Mouse (Mus musculus) megakaryocyte, embryonic 14.5 days (primary cell): ENCODE results near the gene Defb15. TPM values are rescaled to one million over a fixed set of nuclear protein-coding genes. Genes with fewer than 3 reads are reported as not detected.
"Not testable (repeated sequence)": the region's sequence is repeated elsewhere in the genome, so short reads cannot be mapped to it uniquely, and the experiment has no call there.

Experiments used
- H3K27me3 ChIP-seq: replicated peaks from 2 replicates; pipeline ENCODE3; 2012; ENCODE audit warnings: inconsistent platforms
- H3K36me3 ChIP-seq: replicated peaks from 2 replicates; pipeline ENCODE3; 2012; ENCODE audit warnings: low read length, inconsistent platforms, mixed read lengths
- H3K4me1 ChIP-seq: 2 replicates; pipeline ENCODE4 v1.6.1; 2012; ENCODE audit warnings: inconsistent platforms
- H3K4me3 ChIP-seq: replicated peaks from 2 replicates; pipeline ENCODE3; 2012; ENCODE audit warnings: moderate library complexity, mild to moderate bottlenecking, inconsistent platforms
- H3K9me3 ChIP-seq: 2 replicates; pipeline ENCODE4 v1.6.1; 2012; ENCODE audit warnings: inconsistent platforms
- FLI1 ChIP-seq: IDR thresholded peaks from 2 replicates; pipeline ENCODE4 v1.6.1; 2012; ENCODE audit warnings: low read length, inconsistent platforms, mixed read lengths
- GATA1 ChIP-seq: IDR thresholded peaks from 3 replicates; pipeline ENCODE4 v1.6.1; 2012; ENCODE audit warnings: mixed read lengths, low read length, inconsistent platforms, borderline replicate concordance
- polyA plus RNA-seq: library from polyadenylated mRNA; stranded (reverse); fragments of >175 nt; gene quantifications from 2 replicates; pipeline ENCODE4 v1.2.3, GENCODE M21; 2012; ENCODE audit warnings: low replicate concordance; ENCODE audit not compliant: insufficient read depth

The Defb15 gene
- polyA plus RNA-seq: not detected in 2 replicates

DNA sequence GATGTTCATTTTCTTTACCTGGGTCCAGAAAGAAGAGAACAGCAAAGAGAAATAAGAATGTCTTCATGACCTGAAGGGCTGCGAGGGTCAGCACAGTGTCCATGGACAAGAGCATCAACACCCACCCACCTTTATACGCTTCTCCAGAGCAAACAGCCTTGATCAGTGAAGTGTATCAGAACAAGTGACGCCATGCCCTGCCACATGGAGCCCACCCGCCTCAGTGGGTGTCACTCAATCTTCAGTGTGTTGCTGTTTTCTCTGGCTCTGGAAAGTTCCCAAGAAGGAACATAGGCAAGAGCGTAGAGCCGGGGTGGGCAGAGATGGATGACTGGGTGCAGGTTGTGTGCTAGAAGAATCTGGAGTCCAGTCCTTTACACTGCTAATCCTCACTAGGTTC, at the start of gene Defb15:
TSS of gene Defb15 (minus strand) at position 101 of the 400 bp plus-strand sequence.
- H3K4me3 ChIP-seq: no peak within 1 kb of the TSS
- TF ChIP-seq FLI1: no peak
- no peak for TF ChIP-seq GATA1
- no peaks in the 10 kb centered on the region for H3K27me3 ChIP-seq
- no peaks in the 10 kb centered on the region for H3K4me1 ChIP-seq
- no peaks in the 10 kb centered on the region for H3K36me3 ChIP-seq
- H3K9me3 ChIP-seq: no peaks in the 10 kb centered on the region

DNA sequence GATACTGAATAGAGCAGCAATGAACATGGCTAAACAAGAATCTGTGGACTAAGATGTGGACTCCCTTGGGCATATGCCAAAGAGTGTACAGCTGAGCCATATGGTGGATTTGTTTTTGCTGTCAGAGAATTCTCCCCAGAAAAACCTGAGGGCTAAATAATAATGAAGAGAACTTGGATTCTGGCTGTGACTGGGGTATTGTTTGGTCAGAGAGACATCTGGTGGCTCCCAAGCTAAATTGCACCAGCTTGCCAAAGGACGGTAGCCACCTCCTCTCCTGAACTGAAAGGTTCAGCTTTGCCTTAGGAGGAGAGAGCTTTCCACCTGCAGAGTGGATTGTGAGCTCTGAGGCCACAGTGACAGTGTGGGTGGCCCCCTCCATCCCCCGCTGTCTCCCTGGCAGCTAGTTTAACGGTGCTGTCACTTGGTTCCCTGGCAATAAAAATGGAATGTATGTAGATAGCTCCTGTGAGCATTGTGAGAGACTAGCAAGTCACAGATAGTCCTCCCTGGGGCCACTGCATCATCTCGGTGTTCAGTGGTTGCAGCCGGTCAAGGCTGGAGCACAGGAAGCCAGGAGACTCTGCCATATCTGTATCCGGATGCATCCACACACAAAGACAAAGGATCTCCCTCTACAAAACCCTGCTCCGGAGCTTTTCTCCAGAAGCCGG, 49.3 kb upstream of the Defb15 start:
- Histone ChIP-seq H3K9me3 (no peaks in the 10 kb centered on the region), H3K4me3 (no peak overlapping the region), H3K36me3 (no peaks in the 10 kb centered on the region), H3K4me1 (no peaks in the 10 kb centered on the region), H3K27me3 (no peaks in the 10 kb centered on the region)
- TF ChIP-seq FLI1: no peak
- no peak for TF ChIP-seq GATA1

DNA sequence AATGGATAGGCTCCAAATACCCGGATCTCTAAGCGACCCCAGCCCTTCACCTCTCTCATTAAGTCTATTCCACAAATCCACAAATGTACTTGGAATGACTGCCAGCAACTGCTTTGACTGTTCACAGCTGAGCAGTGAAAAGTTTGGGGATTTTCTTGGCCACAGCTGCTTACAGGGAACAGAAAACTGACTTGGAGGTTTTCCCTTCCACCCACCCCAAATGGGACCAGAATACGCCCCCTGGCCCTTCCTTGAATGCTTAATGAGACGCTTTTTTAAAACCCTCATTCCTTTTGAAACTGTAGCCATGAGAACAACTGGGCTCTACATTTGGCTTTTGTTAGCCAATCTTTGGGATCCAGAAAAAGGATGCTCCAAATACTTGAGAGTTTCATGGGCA, 45.7 kb upstream of the Defb15 start:
- Histone ChIP-seq H3K36me3 (no peaks in the 10 kb centered on the region), H3K27me3 (no peaks in the 10 kb centered on the region), H3K9me3 (no peaks in the 10 kb centered on the region), H3K4me1 (no peaks in the 10 kb centered on the region), H3K4me3 (no peak overlapping the region)
- no peak for TF ChIP-seq GATA1
- no peak for TF ChIP-seq FLI1

DNA sequence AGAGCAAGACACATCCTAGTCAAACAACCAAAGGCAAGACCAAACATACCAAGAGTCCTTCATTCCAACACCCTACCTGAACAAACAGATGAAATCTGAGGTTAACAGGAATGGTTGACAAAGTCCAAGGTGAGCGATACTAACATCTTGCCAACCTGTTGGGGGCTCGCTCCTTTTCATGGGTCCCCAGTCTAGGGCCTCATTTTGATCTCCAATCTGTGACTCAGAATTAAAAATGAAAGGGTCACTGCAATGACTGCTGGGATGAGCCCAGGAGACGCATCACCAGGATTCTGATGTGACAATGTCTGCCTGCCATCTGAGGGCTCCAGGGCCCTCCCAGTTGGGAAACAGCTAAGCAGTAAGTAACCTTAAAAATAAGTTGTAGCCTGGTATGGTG, 37.0 kb upstream of the Defb15 start, which contains the start of gene Ccdc70:
TSS of gene Ccdc70 (plus strand) at position 301 of the 400 bp plus-strand sequence.
- H3K9me3 ChIP-seq: no peaks in the 10 kb centered on the region
- no peaks in the 10 kb centered on the region for H3K36me3 ChIP-seq
- H3K4me3 ChIP-seq: no peak within 1 kb of the TSS
- H3K4me1 ChIP-seq: no peaks in the 10 kb centered on the region
- TF ChIP-seq GATA1 (no peak), FLI1 (no peak)
- H3K27me3 ChIP-seq: no peaks in the 10 kb centered on the region

DNA sequence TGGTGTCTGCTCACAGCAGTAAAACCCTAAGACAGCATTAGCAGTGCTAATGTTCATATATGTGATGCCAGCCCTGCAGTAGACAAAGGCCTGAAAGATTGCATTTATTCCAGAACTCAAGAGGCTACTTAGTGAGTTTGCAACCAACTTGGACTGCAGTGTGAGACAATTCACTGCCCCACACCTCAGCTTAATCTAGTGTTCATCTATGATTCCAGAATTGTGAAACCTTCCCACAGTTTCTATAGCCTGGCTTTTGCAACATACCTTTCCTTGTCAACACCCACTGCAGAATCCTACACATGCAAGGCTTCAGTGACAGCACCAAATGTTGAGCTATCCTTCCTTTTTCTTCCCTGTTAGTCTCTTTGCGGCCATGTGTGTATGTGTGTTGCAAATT, 34.1 kb upstream of the Defb15 start:
- Histone ChIP-seq H3K27me3 (no peaks in the 10 kb centered on the region), H3K4me3 (no peak overlapping the region), H3K36me3 (no peaks in the 10 kb centered on the region), H3K9me3 (no peaks in the 10 kb centered on the region), H3K4me1 (no peaks in the 10 kb centered on the region)
- TF ChIP-seq GATA1 (no peak), FLI1 (no peak)

DNA sequence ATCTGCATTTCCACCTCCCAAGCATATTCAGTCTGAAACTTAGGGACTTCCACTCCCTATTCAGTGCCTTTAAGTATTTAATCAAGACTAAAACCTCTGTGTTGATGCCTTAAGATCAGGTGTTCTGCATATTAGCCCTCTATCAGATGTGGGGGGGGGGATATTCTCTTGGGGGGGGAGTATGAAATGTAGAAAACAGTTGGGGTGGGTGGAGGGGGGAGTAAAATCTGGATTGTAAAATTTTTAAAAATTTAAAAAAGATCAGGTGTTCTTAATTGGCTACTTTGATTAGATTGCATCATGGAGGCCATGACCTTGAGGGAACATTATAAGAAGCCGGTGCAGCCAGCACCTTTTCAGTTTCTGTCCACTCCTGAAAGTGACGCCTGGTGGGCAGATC, 25.9 kb upstream of the Defb15 start, which contains the start of gene Fam90a1a:
TSS of gene Fam90a1a (plus strand) at position 301 of the 400 bp plus-strand sequence.
- Histone ChIP-seq H3K27me3 (no peaks in the 10 kb centered on the region), H3K4me3 (no peak within 1 kb of the TSS), H3K9me3 (no peaks in the 10 kb centered on the region), H3K36me3 (no peaks in the 10 kb centered on the region), H3K4me1 (no peaks in the 10 kb centered on the region)
- TF ChIP-seq FLI1 (no peak), GATA1 (no peak)

DNA sequence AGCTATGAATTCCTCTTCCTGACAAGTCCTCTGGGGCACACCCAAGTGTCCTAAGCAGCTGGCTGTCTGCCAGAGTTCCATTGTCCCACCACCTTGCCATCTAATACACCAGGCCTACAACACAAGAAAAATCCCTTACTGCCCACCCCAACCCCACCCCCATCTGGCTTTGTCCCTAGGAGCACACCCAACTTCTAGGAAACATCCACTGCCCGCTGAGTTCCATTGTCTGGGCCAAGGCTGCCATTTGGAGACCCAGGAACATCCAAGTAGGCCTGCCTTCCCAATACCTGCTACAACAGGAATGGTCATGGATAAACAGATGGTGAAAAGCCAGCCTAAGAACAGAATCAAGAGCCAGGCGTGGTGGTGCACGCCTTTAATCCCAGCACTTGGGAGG, 23.8 kb upstream of the Defb15 start:
- no peaks in the 10 kb centered on the region for H3K36me3 ChIP-seq
- TF ChIP-seq FLI1: no peak
- TF ChIP-seq GATA1: no peak
- no peaks in the 10 kb centered on the region for H3K4me1 ChIP-seq

DNA sequence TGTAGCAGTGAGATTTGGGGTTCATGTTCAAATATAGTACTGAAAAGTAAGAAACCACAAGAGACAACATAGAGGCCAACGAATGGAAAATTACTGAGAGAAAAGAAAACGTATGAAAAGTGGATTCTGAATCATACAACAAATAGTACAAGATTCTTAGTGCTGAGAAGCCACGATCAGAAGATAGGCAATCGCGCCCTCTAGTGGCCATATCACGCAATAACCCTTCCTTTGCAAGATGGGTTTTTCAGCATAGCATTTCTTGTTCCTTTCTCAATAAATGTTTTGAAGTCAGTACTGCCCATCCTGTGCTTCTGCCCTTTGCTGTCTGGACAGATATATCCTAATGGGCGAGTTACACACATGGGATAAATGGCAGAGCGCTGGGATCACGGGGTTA, 22.8 kb upstream of the Defb15 start:
- Histone ChIP-seq H3K36me3 (no peaks in the 10 kb centered on the region), H3K4me3 (no peak overlapping the region), H3K27me3 (no peaks in the 10 kb centered on the region), H3K4me1 (no peaks in the 10 kb centered on the region), H3K9me3 (no peaks in the 10 kb centered on the region)
- TF ChIP-seq FLI1: no peak
- no peak for TF ChIP-seq GATA1

More for the DNA sequence above, 23.8 kb upstream of the Defb15 start:
- no peak overlapping the region for H3K4me3 ChIP-seq
- no peaks in the 10 kb centered on the region for H3K27me3 ChIP-seq
- no peaks in the 10 kb centered on the region for H3K9me3 ChIP-seq

DNA sequence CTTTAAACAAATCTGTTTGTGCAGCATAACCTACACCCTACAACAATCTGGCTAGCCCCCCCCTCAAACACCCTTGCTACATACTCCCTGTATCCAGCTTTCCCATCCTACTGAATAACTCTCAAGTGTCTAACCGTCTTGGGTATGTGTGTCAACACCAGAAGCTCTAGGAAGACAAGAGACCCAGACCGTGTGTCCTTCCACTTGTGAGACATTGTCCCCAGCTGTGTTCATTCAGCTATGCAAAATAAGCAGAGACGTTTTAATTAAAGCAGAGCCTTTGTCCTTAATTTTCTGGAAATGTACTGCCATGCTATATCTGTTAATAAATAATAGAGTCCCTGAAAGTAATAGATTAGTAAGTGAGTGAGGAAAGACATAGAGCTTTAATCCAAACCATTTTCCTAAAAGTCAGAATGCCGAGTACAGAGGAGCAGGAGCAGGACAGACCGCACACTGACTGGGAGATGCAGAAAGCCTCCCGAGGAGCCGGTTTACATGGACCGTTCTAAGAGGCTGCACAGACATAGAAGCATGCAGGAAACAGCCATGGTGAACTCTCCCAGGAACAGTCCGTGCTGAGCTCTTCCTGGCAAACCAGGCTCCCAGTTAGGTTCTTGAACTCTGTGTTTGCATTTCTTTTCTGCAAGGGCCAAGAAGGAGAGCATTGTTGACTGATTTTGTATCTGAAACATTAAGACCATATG, 15.0 kb upstream of the Defb15 start:
- H3K4me1 ChIP-seq: no peaks in the 10 kb centered on the region
- no peaks in the 10 kb centered on the region for H3K27me3 ChIP-seq
- no peak for TF ChIP-seq GATA1
- no peak for TF ChIP-seq FLI1
- no peaks in the 10 kb centered on the region for H3K9me3 ChIP-seq
- H3K36me3 ChIP-seq: no peaks in the 10 kb centered on the region
- no peak overlapping the region for H3K4me3 ChIP-seq

DNA sequence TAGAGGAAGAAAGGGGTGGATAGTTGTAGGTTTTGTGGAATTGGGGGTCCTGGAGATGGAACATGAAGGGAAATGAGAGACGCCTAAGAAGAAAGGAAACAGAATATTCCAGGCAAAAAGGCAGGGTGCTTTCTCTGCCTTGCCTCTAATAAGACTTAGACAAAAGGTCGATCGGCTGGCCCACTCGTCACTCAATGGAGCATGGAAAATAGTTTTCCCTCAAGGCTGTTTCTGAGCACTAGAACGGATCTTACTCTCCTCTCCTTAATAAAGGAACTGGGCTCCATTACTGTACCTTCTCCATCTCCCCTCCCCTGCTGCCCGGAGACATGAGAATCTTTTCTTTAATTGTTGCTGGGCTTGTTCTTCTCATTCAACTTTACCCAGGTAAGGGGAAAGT, 14.0 kb upstream of the Defb15 start, which contains the start of gene Defb13:
TSS of gene Defb13 (plus strand) at position 301 of the 400 bp plus-strand sequence.
- Histone ChIP-seq H3K27me3 (no peaks in the 10 kb centered on the region), H3K4me3 (no peak within 1 kb of the TSS), H3K4me1 (no peaks in the 10 kb centered on the region), H3K36me3 (no peaks in the 10 kb centered on the region), H3K9me3 (no peaks in the 10 kb centered on the region)
- TF ChIP-seq FLI1 (no peak), GATA1 (no peak)

DNA sequence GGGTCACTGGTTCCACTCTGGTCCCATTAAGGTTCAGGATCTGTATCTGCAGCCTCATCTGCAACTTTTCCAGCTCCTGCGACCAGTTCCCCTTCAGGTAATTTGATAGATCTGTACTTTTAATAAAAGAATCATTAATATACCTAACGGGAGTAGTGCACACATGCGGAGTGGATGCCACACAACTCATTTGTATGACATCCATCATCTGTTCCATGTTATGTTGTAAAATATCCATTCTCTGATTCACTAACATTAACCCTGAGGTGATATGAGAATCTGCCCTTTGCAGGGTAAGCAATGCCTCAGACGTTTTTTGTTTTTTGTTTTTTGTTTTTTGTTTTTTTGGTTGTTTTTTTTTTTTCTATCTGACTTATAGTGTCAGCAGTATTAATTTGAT, 5.5 kb upstream of the Defb15 start, which contains the start of gene Defb35:
TSS of gene Defb35 (plus strand) at position 301 of the 400 bp plus-strand sequence.
- H3K4me1 ChIP-seq, H3K4me3 ChIP-seq, H3K9me3 ChIP-seq, H3K27me3 ChIP-seq, H3K36me3 ChIP-seq: not testable (repeated sequence)

DNA sequence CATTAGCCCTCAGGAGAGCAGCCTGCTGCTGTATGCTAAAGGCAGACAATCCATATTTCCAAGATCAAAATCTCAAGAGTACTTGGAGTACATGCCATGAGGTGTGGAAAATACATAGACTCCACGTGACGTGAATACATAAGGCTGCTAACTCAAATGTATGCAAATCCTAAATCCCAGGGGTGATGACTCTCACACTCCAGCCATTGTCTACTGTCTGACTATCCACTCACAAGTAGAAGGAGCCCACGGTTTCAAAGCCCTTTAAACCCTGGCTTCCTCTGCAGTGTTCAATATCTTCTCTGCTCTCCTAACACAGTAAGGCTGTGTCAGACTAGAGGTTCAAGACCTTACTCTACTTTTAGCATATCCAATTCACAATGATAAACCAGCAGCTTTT, 1.8 kb downstream of the Defb15 start:
- not testable (repeated sequence) for H3K4me1 ChIP-seq, H3K36me3 ChIP-seq, H3K4me3 ChIP-seq, H3K27me3 ChIP-seq, H3K9me3 ChIP-seq
